Mouse (Mus musculus): ENCODE results near the gene Mastl. TPM values are rescaled to one million over a fixed set of nuclear protein-coding genes. Genes with fewer than 3 reads are reported as not detected.

The Mastl gene
- polyA plus RNA-seq (2017; shearing (Covaris generic)) = 0.10 TPM

DNA sequence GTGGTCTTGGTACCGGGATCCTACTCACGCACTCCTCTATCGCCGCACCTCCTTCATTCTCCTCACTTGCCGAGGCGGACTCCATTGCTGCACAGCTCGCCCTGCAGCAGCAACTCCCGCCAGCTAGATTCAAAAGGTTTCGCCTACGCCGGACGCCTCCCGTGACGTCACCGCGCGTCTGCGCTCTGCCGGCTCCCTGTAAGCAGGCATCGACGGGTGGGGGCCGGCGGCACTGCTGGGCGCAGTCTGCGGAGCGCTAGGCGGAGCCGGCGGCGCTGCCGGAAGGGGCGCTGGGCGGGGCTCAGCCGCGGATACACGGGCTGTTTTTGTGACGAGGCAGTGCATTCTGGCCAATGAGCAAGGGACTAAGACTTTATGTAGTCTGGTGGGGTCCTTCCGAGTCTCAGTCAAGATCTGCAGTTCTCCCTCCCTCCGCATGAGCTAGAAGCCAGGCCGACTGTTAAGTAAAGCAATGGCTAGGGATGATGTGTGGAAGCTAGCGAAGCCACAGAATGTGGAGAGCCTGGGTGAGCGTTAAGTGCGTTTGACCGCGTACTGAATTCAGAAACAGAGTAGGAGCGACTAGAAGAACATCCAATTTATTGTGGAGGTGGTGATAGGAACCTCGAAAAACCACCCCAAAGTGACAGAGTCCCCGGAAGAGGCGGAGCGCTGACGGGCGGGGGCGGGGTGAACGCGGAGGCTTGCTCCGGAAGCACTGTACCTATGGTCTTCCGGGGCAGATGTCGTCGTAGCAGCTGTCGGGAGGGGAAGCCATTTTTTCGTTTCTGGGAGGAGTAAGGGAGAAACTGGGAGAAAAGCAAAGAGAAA, at the start of gene Mastl, which contains the start of gene Yme1l1:
TSS of gene Mastl (minus strand) at position 248 of the 831 bp plus-strand sequence.
TSS of gene Yme1l1 (plus strand) at position 593 of the 831 bp plus-strand sequence.

DNA sequence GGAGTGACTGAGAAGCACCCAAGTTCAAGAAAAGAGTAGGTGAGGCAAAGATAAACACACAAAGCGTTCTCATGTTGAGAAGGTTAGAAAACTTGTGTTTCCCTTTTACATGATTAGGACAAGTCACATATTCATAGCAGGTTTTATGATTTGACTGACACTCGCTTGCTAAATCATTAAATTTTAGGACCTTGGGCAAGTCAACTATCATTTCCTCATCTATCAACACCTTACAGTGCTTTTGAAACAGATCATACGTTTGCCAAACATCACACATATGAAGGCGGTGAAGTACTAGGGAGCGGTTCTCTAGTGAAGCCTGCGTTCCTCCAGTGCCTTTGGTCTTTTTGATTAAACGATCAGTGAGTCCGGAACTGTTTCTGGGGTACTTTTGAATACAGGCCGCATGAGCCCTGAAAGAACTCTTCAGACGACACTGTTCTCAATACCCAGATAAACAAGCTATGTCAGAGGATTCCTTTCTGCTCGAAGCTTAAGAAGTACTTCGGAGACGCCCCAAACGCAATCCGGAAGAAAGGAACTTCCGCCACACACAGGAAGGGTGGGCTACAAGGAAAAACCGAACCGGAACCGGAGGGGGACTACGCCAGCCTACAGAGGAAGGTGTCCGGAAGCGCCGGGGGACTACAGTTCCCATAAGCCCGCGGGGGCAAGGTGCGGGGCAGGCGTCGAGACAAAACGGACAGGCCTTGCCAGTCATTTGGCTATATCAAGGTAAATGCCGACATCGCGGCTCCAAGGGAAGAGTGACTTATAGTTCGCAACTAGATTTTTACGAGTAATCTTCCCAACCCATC, 88.1 kb downstream of the Mastl start, which contains the start of gene Acbd5:
TSS of gene Acbd5 (plus strand) at position 616 of the 818 bp plus-strand sequence.

Other genes starting within 250 kb of the Mastl start
- 152 TPM for gene Abi1, start 115.8 kb downstream of the Mastl start, polyA plus RNA-seq (2017; shearing (Covaris generic))
- 62.3 TPM for gene Acbd5, start 87.9 kb downstream of the Mastl start, polyA plus RNA-seq (2017; shearing (Covaris generic))
- 64.6 TPM for gene Yme1l1, start 345 bp upstream of the Mastl start, polyA plus RNA-seq (2017; shearing (Covaris generic))
- not detected for gene 4931423N10Rik, start 51.5 kb upstream of the Mastl start, polyA plus RNA-seq (2017; shearing (Covaris generic))
- gene Nxph2, start 165.2 kb upstream of the Mastl start, polyA plus RNA-seq (2017; shearing (Covaris generic)) = not detected